Mouse (Mus musculus): ENCODE measurements around the gene Cbr2. TPM values are rescaled to one million over a fixed set of nuclear protein-coding genes. Genes with fewer than 3 reads are reported as not detected.

The Cbr2 gene
- polyA plus RNA-seq, 1 experiment = 30.7 TPM

- H3K27ac ChIP-seq (ENCODE audit: insufficient read depth, low read length) = no peak overlapping the region
- peaks cover 17% of the 10 kb centered on the region for H3K4me1 ChIP-seq (ENCODE audit: control insufficient read depth, insufficient read depth, low read length)
- H3K4me3 ChIP-seq (ENCODE audit: insufficient read depth, low read length) = no peak overlapping the region
- TF ChIP-seq CTCF (IDR thresholded peaks at IDR 0.05; ENCODE audit: borderline replicate concordance, insufficient read depth, low read length) (no peak), POLR2A (IDR thresholded peaks at IDR 0.05; ENCODE audit: low read depth, low read length) (no peak)
These were observed 35.3 kb downstream of the Cbr2 start for GRCm38 (mm10) chr11:120696568-120696967.

- Histone ChIP-seq H3K4me3 (ENCODE audit: insufficient read depth, low read length) (no peak overlapping the region), H3K27ac (ENCODE audit: insufficient read depth, low read length) (no peak overlapping the region), H3K4me1 (ENCODE audit: control insufficient read depth, insufficient read depth, low read length) (peaks cover 17% of the 10 kb centered on the region)
- TF ChIP-seq POLR2A (IDR thresholded peaks at IDR 0.05; ENCODE audit: low read depth, low read length) (no peak), CTCF (IDR thresholded peaks at IDR 0.05; ENCODE audit: borderline replicate concordance, insufficient read depth, low read length) (no peak)
These were observed 36.3 kb downstream of the Cbr2 start for GRCm38 (mm10) chr11:120695641-120696040.

- Histone ChIP-seq H3K27ac (ENCODE audit: insufficient read depth, low read length) (no peak overlapping the region), H3K4me1 (ENCODE audit: control insufficient read depth, insufficient read depth, low read length) (peaks cover 17% of the 10 kb centered on the region), H3K4me3 (ENCODE audit: insufficient read depth, low read length) (no peak overlapping the region)
- TF ChIP-seq POLR2A (IDR thresholded peaks at IDR 0.05; ENCODE audit: low read depth, low read length) (no peak), CTCF (IDR thresholded peaks at IDR 0.05; ENCODE audit: borderline replicate concordance, insufficient read depth, low read length) (no peak)
These were observed 36.7 kb downstream of the Cbr2 start for GRCm38 (mm10) chr11:120695184-120695583.

GRCm38 (mm10) chr11:120693461-120693860 is 38.5 kb downstream of the Cbr2 start:
- Histone ChIP-seq H3K27ac (ENCODE audit: insufficient read depth, low read length) (no peak overlapping the region), H3K4me3 (ENCODE audit: insufficient read depth, low read length) (no peak overlapping the region), H3K4me1 (ENCODE audit: control insufficient read depth, insufficient read depth, low read length) (peaks cover 6% of the 10 kb centered on the region; the same call in 1 of the 2 replicates)
- no peak for TF ChIP-seq CTCF (IDR thresholded peaks at IDR 0.05; ENCODE audit: borderline replicate concordance, insufficient read depth, low read length)
- no peak for TF ChIP-seq POLR2A (IDR thresholded peaks at IDR 0.05; ENCODE audit: low read depth, low read length)

GRCm38 (mm10) chr11:120692471-120693011 is 39.4 kb downstream of the Cbr2 start:
- H3K27ac ChIP-seq (ENCODE audit: insufficient read depth, low read length) = no peak overlapping the region
- TF ChIP-seq CTCF (IDR thresholded peaks at IDR 0.05; ENCODE audit: borderline replicate concordance, insufficient read depth, low read length) = no peak
- no peak for TF ChIP-seq POLR2A (IDR thresholded peaks at IDR 0.05; ENCODE audit: low read depth, low read length)
- 0 out of 2 replicates have a peak, but pooled peaks cover 2% of the 10 kb centered on the region for H3K4me1 ChIP-seq (ENCODE audit: control insufficient read depth, insufficient read depth, low read length)
- H3K4me3 ChIP-seq (ENCODE audit: insufficient read depth, low read length) = no peak overlapping the region

- TF ChIP-seq CTCF (IDR thresholded peaks at IDR 0.05; ENCODE audit: borderline replicate concordance, insufficient read depth, low read length) (no peak), POLR2A (IDR thresholded peaks at IDR 0.05; ENCODE audit: low read depth, low read length) (no peak)
- H3K27ac ChIP-seq (ENCODE audit: insufficient read depth, low read length) = no peak overlapping the region
- 0 out of 2 replicates have a peak, but pooled peaks cover 2% of the 10 kb centered on the region for H3K4me1 ChIP-seq (ENCODE audit: control insufficient read depth, insufficient read depth, low read length)
- H3K4me3 ChIP-seq (ENCODE audit: insufficient read depth, low read length) = no peak overlapping the region
These were observed 42.5 kb downstream of the Cbr2 start for GRCm38 (mm10) chr11:120689365-120689764.

GRCm38 (mm10) chr11:120686650-120687272 is 45.2 kb downstream of the Cbr2 start:
- no peak overlapping the region for H3K27ac ChIP-seq (ENCODE audit: insufficient read depth, low read length)
- TF ChIP-seq CTCF (IDR thresholded peaks at IDR 0.05; ENCODE audit: borderline replicate concordance, insufficient read depth, low read length) (no peak), POLR2A (IDR thresholded peaks at IDR 0.05; ENCODE audit: low read depth, low read length) (no peak)
- no peaks in the 10 kb centered on the region for H3K4me1 ChIP-seq (ENCODE audit: control insufficient read depth, insufficient read depth, low read length)
- H3K4me3 ChIP-seq (ENCODE audit: insufficient read depth, low read length) = no peak overlapping the region

- Histone ChIP-seq H3K27ac (ENCODE audit: insufficient read depth, low read length) (no peak overlapping the region), H3K4me1 (ENCODE audit: control insufficient read depth, insufficient read depth, low read length) (no peaks in the 10 kb centered on the region), H3K4me3 (ENCODE audit: insufficient read depth, low read length) (no peak overlapping the region)
- TF ChIP-seq CTCF (IDR thresholded peaks at IDR 0.05; ENCODE audit: borderline replicate concordance, insufficient read depth, low read length) (no peak), POLR2A (IDR thresholded peaks at IDR 0.05; ENCODE audit: low read depth, low read length) (no peak)
These were observed 47.3 kb downstream of the Cbr2 start for GRCm38 (mm10) chr11:120684660-120685059.

GRCm38 (mm10) chr11:120684086-120684485 is 47.8 kb downstream of the Cbr2 start:
- TF ChIP-seq POLR2A (IDR thresholded peaks at IDR 0.05; ENCODE audit: low read depth, low read length) = no peak
- no peak for TF ChIP-seq CTCF (IDR thresholded peaks at IDR 0.05; ENCODE audit: borderline replicate concordance, insufficient read depth, low read length)
- Histone ChIP-seq H3K27ac (ENCODE audit: insufficient read depth, low read length) (no peak overlapping the region), H3K4me3 (ENCODE audit: insufficient read depth, low read length) (no peak overlapping the region), H3K4me1 (ENCODE audit: control insufficient read depth, insufficient read depth, low read length) (no peaks in the 10 kb centered on the region)

GRCm38 (mm10) chr11:120683536-120683935 is 48.4 kb downstream of the Cbr2 start:
- TF ChIP-seq CTCF (IDR thresholded peaks at IDR 0.05; ENCODE audit: borderline replicate concordance, insufficient read depth, low read length) (no peak), POLR2A (IDR thresholded peaks at IDR 0.05; ENCODE audit: low read depth, low read length) (no peak)
- no peak overlapping the region for H3K27ac ChIP-seq (ENCODE audit: insufficient read depth, low read length)

More at GRCm38 (mm10) chr11:120683536-120683935, 48.4 kb downstream of the Cbr2 start:
- H3K4me3 ChIP-seq (ENCODE audit: insufficient read depth, low read length) = no peak overlapping the region
- no peaks in the 10 kb centered on the region for H3K4me1 ChIP-seq (ENCODE audit: control insufficient read depth, insufficient read depth, low read length)
